Mouse (Mus musculus) CH12.LX (cell line): Measurements from ENCODE around the gene Pde5a. TPM values are rescaled to one million over a fixed set of nuclear protein-coding genes. Genes with fewer than 3 reads are reported as not detected.

Experiments
- DNase-seq: peaks from one replicate; pipeline ENCODE4 v3.0.0-alpha.2; 2013; ENCODE audit errors: extremely low read depth
- H3K27ac ChIP-seq: 2 replicates; pipeline ENCODE4 v1.5.1; 2012; ENCODE audit warnings: low read depth, mild to moderate bottlenecking, control low read depth, moderate library complexity; ENCODE audit not compliant: insufficient read depth
- H3K27me3 ChIP-seq: replicated peaks from 2 replicates; pipeline ENCODE3; 2012; ENCODE audit warnings: inconsistent platforms
- H3K36me3 ChIP-seq, 2 experiments: replicated peaks in 1 of 2; 2 replicates each; pipeline versions ENCODE3 to v1.6.1; 2012; ENCODE audit warnings: inconsistent platforms in 1 of 2, low read length in 1 of 2, mild to moderate bottlenecking in 1 of 2, mixed read lengths in 1 of 2, moderate library complexity in 1 of 2; ENCODE audit not compliant: control insufficient read depth in 1 of 2, insufficient read depth in 1 of 2
- H3K4me1 ChIP-seq, 2 experiments: 2 replicates each; pipeline ENCODE4 v1.6.1; 2012; ENCODE audit warnings: inconsistent platforms in 1 of 2, moderate library complexity in 1 of 2; ENCODE audit not compliant: insufficient read depth in 2 of 2, control insufficient read depth in 1 of 2
- H3K4me2 ChIP-seq: 2 replicates; pipeline ENCODE4 v1.6.1; 2012; ENCODE audit warnings: low read depth, mild to moderate bottlenecking, control low read depth; ENCODE audit not compliant: poor library complexity, insufficient read depth, severe bottlenecking
- H3K4me3 ChIP-seq, 3 experiments: fragments of 150-350 bp in 1 of 3; sonication (generic) in 1 of 3; replicated peaks in 1 of 3; 2 replicates each; pipeline versions ENCODE3 to v1.5.1; 2011 to 2012; ENCODE audit warnings: low read depth in 2 of 3, low read length in 2 of 3, mild to moderate bottlenecking in 2 of 3, moderate library complexity in 2 of 3, control low read depth in 1 of 3, improper control_type of control experiment in 1 of 3, inconsistent platforms in 1 of 3, mixed read lengths in 1 of 3; ENCODE audit not compliant: poor library complexity in 1 of 3
- H3K79me2 ChIP-seq: replicated peaks from 2 replicates; pipeline ENCODE4 v1.6.1; 2012; ENCODE audit warnings: mild to moderate bottlenecking, moderate library complexity; ENCODE audit not compliant: control insufficient read depth, poor library complexity, insufficient read depth, severe bottlenecking; ENCODE audit errors: extremely low read depth
- H3K9ac ChIP-seq: 2 replicates; pipeline ENCODE4 v1.6.1; 2012; ENCODE audit warnings: low read depth, mild to moderate bottlenecking, control low read depth, moderate library complexity; ENCODE audit not compliant: insufficient read depth
- H3K9me3 ChIP-seq: replicated peaks from 2 replicates; pipeline ENCODE3; 2012; ENCODE audit warnings: low read length, inconsistent platforms, mixed read lengths
- BHLHE40 ChIP-seq: IDR thresholded peaks from 2 replicates; pipeline ENCODE4 v1.6.1; 2011; ENCODE audit warnings: mild to moderate bottlenecking, low read depth, low read length, improper control_type of control experiment
- CHD2 ChIP-seq: IDR thresholded peaks from 2 replicates; pipeline ENCODE4 v1.6.1; 2011; ENCODE audit warnings: low read length, improper control_type of control experiment
- E2F4 ChIP-seq: IDR thresholded peaks from 2 replicates; pipeline ENCODE4 v1.6.1; 2011; ENCODE audit warnings: low read depth, low read length, improper control_type of control experiment; ENCODE audit not compliant: insufficient replicate concordance
- IRF4 ChIP-seq: IDR thresholded peaks from 2 replicates; pipeline ENCODE4 v1.6.1; 2014; ENCODE audit warnings: low read depth, mild to moderate bottlenecking, inconsistent platforms, low read length, improper control_type of control experiment
- JUN ChIP-seq: IDR thresholded peaks from 2 replicates; pipeline ENCODE4 v1.6.1; 2011; ENCODE audit warnings: low read depth, mild to moderate bottlenecking, low read length, improper control_type of control experiment, moderate library complexity; ENCODE audit not compliant: insufficient read depth
- KAT2A ChIP-seq: IDR thresholded peaks from 2 replicates; pipeline ENCODE4 v1.6.1; 2012; ENCODE audit warnings: low read length, improper control_type of control experiment, inconsistent platforms; ENCODE audit not compliant: insufficient replicate concordance
- MAZ ChIP-seq: IDR thresholded peaks from 2 replicates; pipeline ENCODE4 v1.6.1; 2012; ENCODE audit warnings: low read depth, mild to moderate bottlenecking, inconsistent platforms, low read length, improper control_type of control experiment, moderate library complexity
- MEF2A ChIP-seq: IDR thresholded peaks from 2 replicates; pipeline ENCODE4 v1.6.1; 2014; ENCODE audit warnings: low read depth, mild to moderate bottlenecking, inconsistent platforms, low read length, improper control_type of control experiment, borderline replicate concordance
- POLR2AphosphoS2 ChIP-seq: IDR thresholded peaks from 2 replicates; pipeline ENCODE4 v1.6.1; 2011; ENCODE audit warnings: low read depth, low read length, improper control_type of control experiment
- RCOR1 ChIP-seq: conservative IDR thresholded peaks from 2 replicates; pipeline ENCODE4 v1.6.1; 2012; ENCODE audit warnings: low read depth, mild to moderate bottlenecking, inconsistent platforms, low read length, improper control_type of control experiment
- SIN3A ChIP-seq: IDR thresholded peaks from 2 replicates; pipeline ENCODE4 v1.6.1; 2012; ENCODE audit warnings: low read length, improper control_type of control experiment, inconsistent platforms
- SMC3 ChIP-seq: IDR thresholded peaks from 2 replicates; pipeline ENCODE4 v1.6.1; 2011; ENCODE audit warnings: low read depth, low read length, improper control_type of control experiment
- TBP ChIP-seq: conservative IDR thresholded peaks from 2 replicates; pipeline ENCODE4 v1.6.1; 2011; ENCODE audit warnings: low read depth, low read length, improper control_type of control experiment
- USF2 ChIP-seq: conservative IDR thresholded peaks from 2 replicates; pipeline ENCODE4 v1.6.1; 2011; ENCODE audit warnings: low read depth, low read length, improper control_type of control experiment
- ZC3H11A ChIP-seq: IDR thresholded peaks from 2 replicates; pipeline ENCODE4 v1.6.1; 2012; ENCODE audit warnings: low read depth, mild to moderate bottlenecking, inconsistent platforms, low read length, improper control_type of control experiment
- ZMIZ1 ChIP-seq: IDR thresholded peaks from 2 replicates; pipeline ENCODE4 v1.6.1; 2012; ENCODE audit warnings: low read depth, mild to moderate bottlenecking, inconsistent platforms, low read length, improper control_type of control experiment
- dilution Hi-C: fragments of 300-500 bp; cut with MboI; formaldehyde crosslinking; loops from 2 replicates; pipeline ENCODE4 v1.14.3; 2020; ENCODE audit warnings: low sequenced_read_pairs; ENCODE audit not compliant: extremely low pct_unique_long_range_greater_than_20kb, extremely low pct_ligation_motif_present
- in situ Hi-C: fragments of 300-500 bp; cut with MboI; formaldehyde crosslinking; loops from 3 replicates; pipeline ENCODE4 v1.14.3; 2019; ENCODE audit warnings: low sequenced_read_pairs, low pct_ligation_motif_present, low pct_unique_long_range_greater_than_20kb, mixed read lengths
- polyA plus RNA-seq: library from polyadenylated mRNA; unstranded; fragments of >175 nt; gene quantifications from 2 replicates; pipeline ENCODE4 v1.2.1, GENCODE M21; 2012; ENCODE audit warnings: low read depth; ENCODE audit not compliant: insufficient read length
- total RNA-seq, 2 experiments: library from RNA; depleted of rRNA; stranded (reverse); fragments of 300-350 nt in 1 of 2; fragments of >200 nt in 1 of 2; gene quantifications; 2 replicates each; pipeline ENCODE4 v1.2.3; 2012 to 2014

Pde5a gene
- total and polyA plus RNA-seq, 3 experiments: 0.60 to 1.1 (median 1.0) TPM

DNA sequence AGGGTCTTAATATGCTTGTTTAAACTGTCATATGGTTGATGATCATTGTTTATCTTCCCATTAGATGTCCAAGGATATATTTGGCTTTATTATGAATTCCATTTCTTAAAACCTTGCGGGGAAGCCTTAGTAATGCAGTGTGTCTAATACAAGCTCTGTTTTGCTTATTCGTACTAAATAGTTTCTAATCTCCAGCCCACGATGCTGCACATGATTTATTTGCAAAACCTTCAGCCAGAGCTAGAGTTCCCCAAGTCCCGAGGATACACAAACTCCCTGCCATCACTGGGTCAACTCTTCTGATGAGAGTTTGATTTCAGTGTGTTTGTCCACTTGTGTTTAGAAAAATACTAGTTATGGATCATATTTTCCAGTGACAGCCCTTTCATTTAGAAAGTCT is 46.4 kb upstream of the Pde5a start:
- no peak for DNase-seq
- dilution Hi-C loops: no loop called here
- Histone ChIP-seq H3K79me2 (no peaks in the 10 kb centered on the region), H3K9me3 (peaks cover 3% of the 10 kb centered on the region), H3K4me3 (no peak overlapping the region), H3K36me3 (no peaks in the 10 kb centered on the region), H3K27me3 (no peaks in the 10 kb centered on the region), H3K4me2 (no peak overlapping the region), H3K9ac (no peak overlapping the region), H3K27ac (no peak overlapping the region), H3K4me1 (peaks cover 0 to 3% of the 10 kb centered on the region in 2 experiments; a peak in 1 of 4 replicates)
- in situ Hi-C loops: no loop called here
- TF ChIP-seq SIN3A (no peak), USF2 (no peak), CHD2 (no peak), MAZ (no peak)

- Histone ChIP-seq H3K9me3 (no peaks in the 10 kb centered on the region), H3K4me2 (no peak overlapping the region), H3K79me2 (no peaks in the 10 kb centered on the region), H3K36me3 (no peaks in the 10 kb centered on the region), H3K9ac (no peak overlapping the region), H3K4me1 (peaks cover 0 to 3% of the 10 kb centered on the region in 2 experiments; a peak in 1 of 4 replicates), H3K27ac (no peak overlapping the region), H3K4me3 (no peak overlapping the region), H3K27me3 (no peaks in the 10 kb centered on the region)
- TF ChIP-seq JUN: no peak
- no peak for TF ChIP-seq BHLHE40
- no peak for TF ChIP-seq RCOR1
- TF ChIP-seq IRF4: no peak
- TF ChIP-seq ZC3H11A: no peak
- no peak for TF ChIP-seq CHD2
- TF ChIP-seq MEF2A: no peak
- no peak for TF ChIP-seq KAT2A
- no peak for TF ChIP-seq SMC3
- TF ChIP-seq TBP: no peak
- no peak for TF ChIP-seq POLR2AphosphoS2
- TF ChIP-seq ZMIZ1: no peak
- TF ChIP-seq E2F4: no peak
- dilution Hi-C loops: no loop called here
- in situ Hi-C loops: no loop called here
- no peak for DNase-seq
Observed at GRCm38 (mm10) chr3:122684832-122685231, 43.9 kb upstream of the Pde5a start.
